Mouse (Mus musculus) stomach, embryonic 14.5 days (tissue): ENCODE results near the gene Ccdc85c. TPM values are rescaled to one million over a fixed set of nuclear protein-coding genes. Genes with fewer than 3 reads are reported as not detected.
A peak's percentile ranks its signal among the peaks of the same experiment; 100 is the strongest.

ENCODE experiments used
- ATAC-seq: fragments of 200-750 bp; cut with Nextera tagmentation; 2 replicates; pipeline ENCODE4 v1.8.0; 2017; ENCODE audit warnings: low read depth, moderate TSS enrichment; ENCODE audit not compliant: insufficient number of reproducible peaks, insufficient read depth, low FRiP score
- H3K27ac ChIP-seq: fragments of 300-500 bp; sonication (generic); 2 replicates; pipeline ENCODE4 v1.5.1; 2014; ENCODE audit warnings: mild to moderate bottlenecking, low read length, moderate library complexity, mixed read lengths
- H3K27me3 ChIP-seq: fragments of 300-500 bp; sonication (generic); 2 replicates; pipeline ENCODE4 v1.6.1; 2014; ENCODE audit warnings: low read length, control low read depth, mixed read lengths; ENCODE audit not compliant: control insufficient read depth, insufficient read depth
- H3K36me3 ChIP-seq: fragments of 300-500 bp; sonication (generic); 2 replicates; pipeline ENCODE4 v1.6.1; 2014; ENCODE audit warnings: mild to moderate bottlenecking, control low read depth, low read length, moderate library complexity, mixed read lengths; ENCODE audit not compliant: control insufficient read depth, insufficient read depth
- H3K4me1 ChIP-seq: fragments of 300-500 bp; sonication (generic); 2 replicates; pipeline ENCODE4 v1.6.1; 2014; ENCODE audit warnings: low read length, control low read depth, mixed read lengths; ENCODE audit not compliant: control insufficient read depth, insufficient read depth
- H3K4me2 ChIP-seq: fragments of 300-500 bp; sonication (generic); replicated peaks from 2 replicates; pipeline ENCODE4 v1.6.1; 2014; ENCODE audit warnings: low read depth, low read length, control low read depth
- H3K4me3 ChIP-seq: fragments of 300-500 bp; sonication (generic); 2 replicates; pipeline ENCODE4 v1.5.1; 2014; ENCODE audit warnings: low read depth, low read length, control low read depth
- H3K9ac ChIP-seq: fragments of 300-500 bp; sonication (generic); replicated peaks from 2 replicates; pipeline ENCODE4 v1.6.1; 2014; ENCODE audit warnings: low read depth, mild to moderate bottlenecking, control low read depth, low read length, moderate library complexity, mixed read lengths
- H3K9me3 ChIP-seq: fragments of 300-500 bp; sonication (generic); 2 replicates; pipeline ENCODE4 v1.6.1; 2016; ENCODE audit warnings: low read depth, low read length, control low read depth; ENCODE audit not compliant: control insufficient read depth
- WGBS: fragments of 180-500 bp; shearing (Covaris S2); extraction: QIAGEN DNeasy Blood & Tissue Kit; methylation state at CpG from one replicate; pipeline ENCODE4 v1.1.7; 2014; 5-methylcytosine and 5-hydroxymethylcytosine counted together
- polyA plus RNA-seq: library from polyadenylated mRNA; unstranded; fragments of >200 nt; fragmentation: Nextera tagmentation; extraction: Ambion mirVana; gene quantifications from 2 replicates; pipeline ENCODE4 v1.2.1, GENCODE M21; 2014

Ccdc85c gene
- polyA plus RNA-seq, 1 experiment from 2014 or later, result 10.2 TPM

DNA sequence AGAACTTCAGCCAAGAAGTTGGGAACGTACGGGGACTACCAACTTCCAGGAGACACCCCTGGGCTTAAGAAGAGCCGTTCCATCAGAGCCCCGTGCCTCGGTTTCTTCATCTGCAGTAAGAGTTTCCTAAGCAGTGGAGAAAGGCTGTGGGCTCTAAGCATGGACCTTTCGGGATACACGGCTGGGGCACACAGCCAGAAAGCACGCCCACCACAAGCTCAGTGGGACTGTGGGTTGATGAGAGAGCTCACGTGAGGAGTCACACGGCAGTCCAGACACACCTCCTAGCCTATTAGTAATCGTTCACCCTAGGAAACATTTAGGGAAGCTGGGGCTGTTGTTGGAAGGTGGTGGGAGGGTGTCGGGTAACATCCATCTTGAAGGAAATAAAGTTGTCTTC, 22.2 kb downstream of the Ccdc85c start:
- Histone ChIP-seq H3K4me2 (no peak overlapping the region), H3K36me3 (no peaks in the 10 kb centered on the region), H3K9ac (no peak overlapping the region), H3K9me3 (no peaks in the 10 kb centered on the region), H3K4me3 (no peak overlapping the region), H3K27me3 (no peaks in the 10 kb centered on the region), H3K27ac (no peak overlapping the region), H3K4me1 (peaks cover 35% of the 10 kb centered on the region)
- no peak for ATAC-seq
- WGBS, result 69% methylated on average over 12 of the region's 12 CpGs

DNA sequence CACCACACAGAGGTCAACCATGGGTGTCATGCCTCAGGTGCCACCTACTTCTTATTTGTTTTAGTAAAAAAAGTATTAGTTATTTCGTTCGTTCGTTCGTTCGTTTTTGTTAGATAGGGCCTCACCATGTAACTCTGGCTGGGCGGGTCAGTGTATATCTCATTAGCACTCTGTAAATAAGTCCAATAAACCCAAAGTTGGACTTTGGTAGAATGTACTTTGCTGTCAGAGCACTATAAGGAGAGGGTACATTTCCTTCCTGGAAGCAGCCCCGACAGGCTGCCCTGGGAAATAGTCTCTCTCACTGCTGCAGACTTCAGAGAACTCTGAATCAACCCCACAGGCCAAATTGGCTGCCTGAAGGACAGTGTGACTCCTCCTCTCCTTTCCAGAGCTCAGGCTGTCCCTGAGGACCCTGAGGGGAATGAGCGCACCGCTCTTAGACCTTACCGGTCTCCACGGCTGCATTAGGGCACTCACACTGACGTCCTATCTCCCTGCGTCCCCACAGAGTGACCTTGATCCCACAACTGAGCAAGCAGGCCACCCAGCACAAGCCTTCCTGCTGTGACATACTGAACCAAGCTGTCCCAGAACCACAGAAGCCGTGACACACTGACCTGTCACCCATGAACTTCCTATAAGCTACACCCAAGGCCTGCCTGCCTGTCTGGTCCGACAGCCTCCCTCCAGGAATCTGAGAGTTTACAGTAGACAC, 23.2 kb downstream of the Ccdc85c start:
- H3K4me2 ChIP-seq, result no peak overlapping the region
- ATAC-seq, result no peak
- H3K4me1 ChIP-seq, result peaks cover 38% of the 10 kb centered on the region
- H3K27me3 ChIP-seq, result no peaks in the 10 kb centered on the region
- H3K9ac ChIP-seq, result no peak overlapping the region
- WGBS, result 62% methylated on average over 15 of the region's 15 CpGs
- H3K4me3 ChIP-seq, result no peak overlapping the region
- no peak overlapping the region; the same call in 1 of the 2 replicates for H3K27ac ChIP-seq
- no peaks in the 10 kb centered on the region for H3K9me3 ChIP-seq
- no peaks in the 10 kb centered on the region for H3K36me3 ChIP-seq

DNA sequence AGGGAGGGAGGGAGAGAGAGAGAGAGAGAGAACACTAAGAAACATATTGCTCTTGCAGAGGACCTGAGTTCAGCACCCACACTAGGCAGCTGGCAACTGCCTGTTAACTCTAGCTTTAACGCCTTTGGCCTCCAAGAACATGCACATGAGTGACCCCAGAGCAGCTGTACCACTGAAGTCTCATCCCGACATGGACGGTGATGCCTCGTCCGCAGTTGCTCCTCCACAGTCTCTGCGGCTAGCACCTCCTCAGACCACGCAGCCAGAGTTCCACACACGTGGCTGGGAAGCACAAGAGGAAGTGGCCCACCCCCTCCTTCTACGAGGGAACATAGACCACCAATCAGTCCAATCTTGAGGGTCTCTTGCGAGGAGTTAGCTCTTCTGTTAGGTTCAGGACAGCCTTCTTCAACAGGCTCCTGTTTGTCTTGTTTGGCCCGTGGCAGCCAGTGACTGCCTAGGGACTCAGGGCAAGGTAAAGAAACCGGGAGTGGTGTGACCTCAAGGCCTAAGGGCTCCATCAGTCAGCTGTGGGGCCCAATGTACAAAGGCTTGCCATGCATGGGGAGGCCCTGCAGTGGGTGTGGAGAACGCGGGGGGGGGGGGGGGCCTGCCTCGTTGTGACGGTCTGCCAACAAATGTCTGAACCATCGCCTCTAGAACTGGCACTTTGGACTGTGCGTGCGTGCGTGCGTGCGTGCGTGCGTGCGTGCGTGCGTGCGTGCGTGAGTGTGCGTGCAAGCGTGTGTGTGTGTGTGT, 24.0 kb downstream of the Ccdc85c start:
- no peak overlapping the region for H3K4me2 ChIP-seq
- ATAC-seq, result no peak
- no peak overlapping the region for H3K4me3 ChIP-seq
- peaks cover 40% of the 10 kb centered on the region for H3K4me1 ChIP-seq
- no peak overlapping the region for H3K27ac ChIP-seq
- WGBS, result 75% methylated on average over 31 of the region's 31 CpGs
- no peak overlapping the region for H3K9ac ChIP-seq
- H3K9me3 ChIP-seq, result no peaks in the 10 kb centered on the region
- H3K27me3 ChIP-seq, result no peaks in the 10 kb centered on the region
- no peaks in the 10 kb centered on the region for H3K36me3 ChIP-seq

GRCm38 (mm10) chr12:108249522-108249921, 25.7 kb downstream of the Ccdc85c start:
- no peak for ATAC-seq
- H3K27me3 ChIP-seq, result no peaks in the 10 kb centered on the region
- H3K9me3 ChIP-seq, result no peaks in the 10 kb centered on the region
- no peak overlapping the region for H3K4me3 ChIP-seq
- H3K27ac ChIP-seq, result no peak overlapping the region
- WGBS, result 53% methylated on average over 10 of the region's 10 CpGs
- H3K9ac ChIP-seq, result no peak overlapping the region
- peaks cover 48% of the 10 kb centered on the region for H3K4me1 ChIP-seq
- H3K36me3 ChIP-seq, result no peaks in the 10 kb centered on the region
- no peak overlapping the region for H3K4me2 ChIP-seq

- H3K27ac ChIP-seq, result no peak overlapping the region
- H3K9me3 ChIP-seq, result no peaks in the 10 kb centered on the region
- no peak for ATAC-seq
- no peaks in the 10 kb centered on the region for H3K36me3 ChIP-seq
- no peak overlapping the region for H3K4me3 ChIP-seq
- WGBS, result 97% methylated on average over 8 of the region's 8 CpGs
- no peak overlapping the region for H3K9ac ChIP-seq
- H3K4me1 ChIP-seq, result peaks cover 53% of the 10 kb centered on the region
- H3K4me2 ChIP-seq, result no peak overlapping the region
- H3K27me3 ChIP-seq, result no peaks in the 10 kb centered on the region
These were observed 26.2 kb downstream of the Ccdc85c start for GRCm38 (mm10) chr12:108249019-108249418.

GRCm38 (mm10) chr12:108246759-108247500, 28.3 kb downstream of the Ccdc85c start:
- Histone ChIP-seq H3K9me3 (no peaks in the 10 kb centered on the region), H3K27me3 (no peaks in the 10 kb centered on the region), H3K4me2 (no peak overlapping the region), H3K4me3 (no peak overlapping the region), H3K9ac (no peak overlapping the region), H3K4me1 (peaks cover 51% of the 10 kb centered on the region), H3K36me3 (no peaks in the 10 kb centered on the region), H3K27ac (no peak overlapping the region; the same call in 1 of the 2 replicates)
- 78% methylated on average over 10 of the region's 10 CpGs for WGBS
- no peak for ATAC-seq

- no peak overlapping the region for H3K9ac ChIP-seq
- no peak overlapping the region for H3K4me3 ChIP-seq
- H3K4me1 ChIP-seq, result peaks cover 55% of the 10 kb centered on the region
- H3K9me3 ChIP-seq, result no peaks in the 10 kb centered on the region
- no peaks in the 10 kb centered on the region for H3K27me3 ChIP-seq
- no peaks in the 10 kb centered on the region for H3K36me3 ChIP-seq
- 0 out of 2 replicates have a peak overlapping the region, but pooled peaks have one; percentile 6 for H3K27ac ChIP-seq
- no peak for ATAC-seq
- no peak overlapping the region for H3K4me2 ChIP-seq
- 42% methylated on average over 9 of the region's 9 CpGs for WGBS
These were observed 29.6 kb downstream of the Ccdc85c start for GRCm38 (mm10) chr12:108245579-108245978.

DNA sequence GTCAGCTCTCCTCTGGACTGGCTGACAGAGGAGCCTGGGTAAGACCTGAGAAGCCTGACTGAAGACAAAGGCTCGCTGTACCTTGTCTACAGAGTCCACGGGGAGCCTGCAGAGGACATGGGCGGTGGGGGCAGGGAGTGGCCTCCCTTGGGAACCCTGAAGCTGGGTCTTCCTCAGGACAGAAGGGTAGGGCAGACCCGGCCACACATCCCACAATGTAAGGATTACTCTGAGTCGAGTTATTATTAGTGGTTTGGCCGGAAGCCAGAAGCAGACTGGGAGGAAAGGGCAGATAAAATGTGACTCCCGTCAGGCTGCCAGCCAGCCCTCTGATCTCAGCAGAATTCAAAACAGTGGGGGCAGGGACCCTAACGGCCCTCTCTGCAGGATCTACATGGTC, 30.4 kb downstream of the Ccdc85c start:
- Histone ChIP-seq H3K27ac (peak overlapping the region; percentile 80), H3K9me3 (no peaks in the 10 kb centered on the region), H3K36me3 (no peaks in the 10 kb centered on the region), H3K4me2 (0 out of 2 replicates have a peak overlapping the region, but pooled peaks have one; percentile 16), H3K4me1 (peaks cover 56% of the 10 kb centered on the region), H3K4me3 (no peak overlapping the region), H3K9ac (0 out of 2 replicates have a peak overlapping the region, but pooled peaks have one; percentile 21), H3K27me3 (no peaks in the 10 kb centered on the region)
- peak; percentile 57 for ATAC-seq
- WGBS, result 4% methylated on average over 8 of the region's 8 CpGs
